Mouse (Mus musculus) embryonic fibroblast, embryonic 13.5 days (primary cell): ENCODE measurements around the gene Efcc1.

Experiments
- CTCF ChIP-seq: IDR thresholded peaks from 2 replicates; pipeline ENCODE4 v1.5.1; 2011; ENCODE audit warnings: mild to moderate bottlenecking, control low read depth, low read length, moderate library complexity, borderline replicate concordance; ENCODE audit not compliant: insufficient read depth
- POLR2A ChIP-seq: IDR thresholded peaks from 2 replicates; pipeline ENCODE4 v1.6.1; 2011; ENCODE audit warnings: low read depth, mild to moderate bottlenecking, control low read depth, low read length, moderate library complexity

- TF ChIP-seq POLR2A (no peak), CTCF (no peak)
Observed at GRCm38 (mm10) chr6:87714091-87714490, 16.6 kb upstream of the Efcc1 start.
